Mouse (Mus musculus): Measurements from ENCODE around the gene Foxo3. TPM values are rescaled to one million over a fixed set of nuclear protein-coding genes. Genes with fewer than 3 reads are reported as not detected.
A peak's percentile ranks its signal among the peaks of the same experiment; 100 is the strongest.

Foxo3 gene
- polyA plus RNA-seq, 1 experiment from 2014 or later: 6.5 TPM

DNA sequence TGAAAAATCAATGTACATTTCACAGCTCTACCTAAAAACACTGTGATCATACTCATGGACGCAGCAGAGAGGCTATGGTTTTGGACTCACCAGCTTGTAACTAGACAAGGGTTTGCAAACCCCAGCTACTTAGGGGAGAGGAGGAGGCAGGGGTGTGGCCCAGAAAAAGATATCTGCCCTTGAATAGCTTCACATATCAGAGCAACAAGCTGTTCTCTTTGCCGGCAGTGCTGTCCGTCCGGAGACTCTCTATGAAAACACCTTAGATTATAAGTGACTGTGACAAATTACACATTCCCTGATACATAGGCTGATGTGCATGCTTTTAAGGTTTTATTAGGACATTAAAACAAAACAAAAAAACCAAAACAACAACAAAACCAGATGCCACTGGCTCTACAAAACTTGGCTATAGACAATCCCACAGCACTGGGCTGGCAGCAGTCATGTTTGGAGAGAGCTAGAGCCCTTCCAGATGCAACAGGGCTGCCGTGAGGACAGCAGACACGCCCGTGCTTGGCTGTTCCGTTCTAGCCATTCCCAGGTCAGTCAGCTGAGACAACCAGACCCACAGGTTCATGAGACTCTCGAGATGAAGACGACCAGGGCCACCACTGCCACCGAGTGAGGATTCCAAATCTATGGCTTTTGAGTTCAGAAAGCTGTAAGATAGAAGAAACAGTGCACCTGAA, 29.3 kb downstream of the Foxo3 start:
- H3K4me1 ChIP-seq: peaks cover 64% of the 10 kb centered on the region
- no peak for ATAC-seq (ENCODE audit: insufficient number of reproducible peaks, insufficient read depth, low FRiP score, low TSS enrichment)
- H3K4me3 ChIP-seq: no peak overlapping the region
- peak overlapping the region; percentile 18 for H3K27ac ChIP-seq
- H3K27me3 ChIP-seq: no peaks in the 10 kb centered on the region
- no peaks in the 10 kb centered on the region for H3K36me3 ChIP-seq
- no peak overlapping the region for H3K9ac ChIP-seq
- H3K9me3 ChIP-seq: no peaks in the 10 kb centered on the region
- H3K4me2 ChIP-seq (replicated peaks): no peak overlapping the region
- WGBS: 63% methylated on average over 11 of the region's 11 CpGs

DNA sequence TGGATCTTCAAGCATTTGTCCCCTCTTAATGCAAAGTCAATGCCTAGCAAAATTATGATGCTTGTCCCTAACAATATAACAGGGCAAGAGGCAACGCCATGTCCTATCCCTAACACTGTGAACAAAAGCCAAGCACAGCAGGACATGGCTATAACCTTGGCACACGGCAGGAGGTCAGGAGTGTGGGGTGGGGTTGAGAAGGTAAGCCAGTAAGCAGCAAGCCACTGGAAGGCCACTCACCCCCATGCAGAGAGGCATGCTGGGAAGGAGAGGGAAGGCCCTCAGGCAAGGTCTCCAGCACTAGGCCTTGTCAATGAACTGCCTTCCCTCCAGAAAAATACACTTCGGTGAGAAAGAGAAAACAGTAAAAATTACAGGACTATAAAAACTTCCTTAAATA, 30.1 kb downstream of the Foxo3 start:
- WGBS: 58% methylated on average over 3 of the region's 3 CpGs

DNA sequence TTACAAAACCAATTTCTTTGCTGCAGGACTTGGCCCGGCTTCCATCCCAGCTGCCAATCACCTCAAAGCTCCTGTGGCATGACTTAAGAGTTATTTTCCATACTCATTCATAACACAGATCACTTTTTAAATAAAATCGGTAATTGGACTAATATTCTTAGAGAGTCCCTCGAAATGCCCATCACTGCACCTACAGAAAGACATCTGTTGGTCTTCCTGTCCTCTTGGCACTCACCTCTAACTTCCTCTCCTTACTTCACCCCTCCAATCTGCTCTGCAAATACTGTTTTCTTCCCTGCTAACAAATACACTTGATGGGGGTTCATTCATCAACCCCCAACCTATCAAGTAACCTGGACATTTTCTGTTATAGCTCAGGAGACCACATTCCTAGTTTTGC, 30.9 kb downstream of the Foxo3 start:
- Histone ChIP-seq H3K9ac (no peak overlapping the region), H3K4me3 (no peak overlapping the region), H3K27me3 (no peaks in the 10 kb centered on the region), H3K4me1 (peaks cover 52% of the 10 kb centered on the region), H3K27ac (no peak overlapping the region), H3K4me2 (replicated peaks) (no peak overlapping the region), H3K36me3 (no peaks in the 10 kb centered on the region), H3K9me3 (no peaks in the 10 kb centered on the region)
- no peak for ATAC-seq (ENCODE audit: insufficient number of reproducible peaks, insufficient read depth, low FRiP score, low TSS enrichment)
- WGBS: 89% methylated on average over 3 of the region's 3 CpGs

More for the DNA sequence above, 30.1 kb downstream of the Foxo3 start:
- H3K4me3 ChIP-seq: no peak overlapping the region
- no peaks in the 10 kb centered on the region for H3K27me3 ChIP-seq
- H3K9ac ChIP-seq: no peak overlapping the region
- H3K36me3 ChIP-seq: no peaks in the 10 kb centered on the region
- ATAC-seq (ENCODE audit: insufficient number of reproducible peaks, insufficient read depth, low FRiP score, low TSS enrichment): no peak
- H3K4me1 ChIP-seq: peaks cover 57% of the 10 kb centered on the region
- no peaks in the 10 kb centered on the region for H3K9me3 ChIP-seq
- no peak overlapping the region for H3K4me2 ChIP-seq (replicated peaks)
- no peak overlapping the region; the same call in 1 of the 2 replicates for H3K27ac ChIP-seq

DNA sequence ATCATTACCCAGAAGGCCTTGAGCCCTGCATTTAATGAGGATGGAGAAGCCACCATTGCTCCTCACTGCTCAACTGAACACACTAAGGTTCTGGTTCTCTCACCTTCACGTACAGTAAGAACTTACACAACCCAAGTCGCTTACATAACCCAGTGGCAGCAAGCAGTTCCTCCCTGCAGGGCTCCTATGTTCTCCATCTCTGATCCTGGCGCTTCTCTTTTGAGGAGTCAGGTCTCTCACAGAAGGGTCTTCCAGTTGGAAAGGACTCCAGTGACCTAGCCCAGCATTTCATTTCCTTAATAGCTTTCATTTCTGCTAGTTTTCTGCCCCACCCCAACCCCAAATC, 31.3 kb downstream of the Foxo3 start:
- ATAC-seq (ENCODE audit: insufficient number of reproducible peaks, insufficient read depth, low FRiP score, low TSS enrichment): no peak
- 89% methylated on average over 3 of the region's 3 CpGs for WGBS
- H3K4me3 ChIP-seq: no peak overlapping the region
- H3K27me3 ChIP-seq: no peaks in the 10 kb centered on the region
- no peaks in the 10 kb centered on the region for H3K36me3 ChIP-seq
- no peak overlapping the region for H3K27ac ChIP-seq
- H3K9me3 ChIP-seq: no peaks in the 10 kb centered on the region
- H3K9ac ChIP-seq: no peak overlapping the region
- peaks cover 48% of the 10 kb centered on the region for H3K4me1 ChIP-seq
- H3K4me2 ChIP-seq (replicated peaks): no peak overlapping the region

DNA sequence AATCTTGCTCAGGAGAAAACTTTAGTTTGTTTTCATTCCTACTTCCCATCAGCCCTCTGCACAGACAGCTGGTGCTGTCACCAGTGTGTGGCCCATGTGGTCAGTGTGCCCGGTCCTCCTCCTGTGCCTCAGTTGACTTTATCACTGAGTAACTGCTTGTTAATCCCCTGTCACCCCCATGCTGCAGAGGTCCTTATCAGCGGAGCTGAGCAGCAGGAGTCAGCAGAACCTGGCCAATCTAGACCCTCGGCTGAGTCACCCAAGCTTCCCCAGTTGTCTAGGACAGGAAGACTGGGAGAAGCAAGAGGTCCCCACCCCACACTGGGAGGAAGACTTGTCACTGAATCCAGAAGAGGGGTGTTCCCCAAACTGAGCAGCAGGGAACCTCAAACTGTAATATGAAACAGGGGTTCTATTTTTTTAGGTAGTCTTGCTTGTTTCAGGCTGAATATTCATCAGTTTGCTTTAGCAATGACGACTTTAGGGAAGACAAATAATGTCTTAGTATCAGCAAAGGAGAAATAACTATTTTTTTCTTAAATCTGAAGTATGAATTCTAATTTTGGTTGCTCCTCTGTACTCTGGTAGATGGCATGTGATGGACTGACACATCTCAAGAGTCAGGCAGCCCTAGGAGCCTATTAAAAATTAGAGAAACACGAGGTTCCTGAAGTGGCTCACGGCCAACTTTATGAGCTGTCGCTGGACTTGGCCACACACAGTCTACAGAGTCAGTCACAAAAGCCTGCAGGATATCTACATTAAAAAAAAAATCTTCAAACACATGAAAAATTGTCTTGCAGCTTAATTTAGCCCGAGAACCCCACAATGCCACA, 31.9 kb downstream of the Foxo3 start:
- 80% methylated on average over 8 of the region's 8 CpGs for WGBS
- no peak overlapping the region for H3K27ac ChIP-seq
- ATAC-seq (ENCODE audit: insufficient number of reproducible peaks, insufficient read depth, low FRiP score, low TSS enrichment): no peak
- no peak overlapping the region for H3K4me3 ChIP-seq
- no peak overlapping the region for H3K4me2 ChIP-seq (replicated peaks)
- H3K4me1 ChIP-seq: peaks cover 45% of the 10 kb centered on the region
- H3K9ac ChIP-seq: no peak overlapping the region
- no peaks in the 10 kb centered on the region for H3K36me3 ChIP-seq
- H3K9me3 ChIP-seq: no peaks in the 10 kb centered on the region
- H3K27me3 ChIP-seq: no peaks in the 10 kb centered on the region

DNA sequence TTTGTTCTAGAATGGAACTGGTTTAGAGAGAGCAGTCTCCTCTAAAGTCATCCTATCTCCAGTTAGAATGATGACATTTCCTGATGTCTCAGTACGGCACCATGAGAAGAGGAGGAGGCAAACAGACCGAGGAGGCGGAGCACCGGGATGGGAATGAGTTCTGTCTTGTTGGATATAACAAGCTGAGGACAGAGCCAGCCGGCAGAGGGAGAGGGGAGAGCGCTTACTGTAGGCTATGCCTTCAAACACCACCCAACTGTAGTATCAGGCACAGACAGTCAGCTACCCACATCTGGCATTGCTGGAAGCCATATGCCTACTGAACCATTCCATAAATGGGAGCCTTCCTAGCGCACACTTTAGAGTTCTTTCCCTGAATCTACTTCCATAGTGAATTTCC, 32.6 kb downstream of the Foxo3 start:
- H3K4me3 ChIP-seq: no peak overlapping the region
- H3K9ac ChIP-seq: no peak overlapping the region
- H3K9me3 ChIP-seq: no peaks in the 10 kb centered on the region
- ATAC-seq (ENCODE audit: insufficient number of reproducible peaks, insufficient read depth, low FRiP score, low TSS enrichment): no peak
- WGBS: 85% methylated on average over 7 of the region's 7 CpGs
- H3K27ac ChIP-seq: no peak overlapping the region
- H3K36me3 ChIP-seq: no peaks in the 10 kb centered on the region
- H3K4me1 ChIP-seq: peaks cover 45% of the 10 kb centered on the region
- no peak overlapping the region for H3K4me2 ChIP-seq (replicated peaks)
- no peaks in the 10 kb centered on the region for H3K27me3 ChIP-seq

DNA sequence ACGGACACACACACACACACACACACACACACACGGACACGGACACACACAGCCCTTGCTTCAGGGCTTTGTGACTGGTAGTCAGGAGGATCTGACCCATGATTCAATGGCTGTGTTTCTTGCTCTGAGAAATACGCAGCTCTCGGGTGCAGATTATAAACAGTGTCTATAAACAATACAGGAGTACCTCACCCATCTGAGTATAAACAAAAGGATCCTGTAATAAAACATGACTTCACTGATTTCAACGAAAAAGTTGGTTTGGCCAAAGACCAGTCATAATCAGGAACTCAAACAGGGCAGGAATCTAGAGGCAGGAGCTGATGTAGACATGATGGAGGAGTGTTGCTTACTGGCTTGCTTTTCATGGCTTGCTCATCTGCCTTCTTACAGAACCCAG, 34.1 kb downstream of the Foxo3 start:
- no peak overlapping the region for H3K4me2 ChIP-seq (replicated peaks)
- H3K27me3 ChIP-seq: no peaks in the 10 kb centered on the region
- no peak overlapping the region for H3K9ac ChIP-seq
- H3K27ac ChIP-seq: no peak overlapping the region
- H3K4me1 ChIP-seq: peaks cover 36% of the 10 kb centered on the region
- WGBS: 90% methylated on average over 6 of the region's 6 CpGs
- no peaks in the 10 kb centered on the region for H3K9me3 ChIP-seq
- H3K4me3 ChIP-seq: no peak overlapping the region
- H3K36me3 ChIP-seq: no peaks in the 10 kb centered on the region
- no peak for ATAC-seq (ENCODE audit: insufficient number of reproducible peaks, insufficient read depth, low FRiP score, low TSS enrichment)

DNA sequence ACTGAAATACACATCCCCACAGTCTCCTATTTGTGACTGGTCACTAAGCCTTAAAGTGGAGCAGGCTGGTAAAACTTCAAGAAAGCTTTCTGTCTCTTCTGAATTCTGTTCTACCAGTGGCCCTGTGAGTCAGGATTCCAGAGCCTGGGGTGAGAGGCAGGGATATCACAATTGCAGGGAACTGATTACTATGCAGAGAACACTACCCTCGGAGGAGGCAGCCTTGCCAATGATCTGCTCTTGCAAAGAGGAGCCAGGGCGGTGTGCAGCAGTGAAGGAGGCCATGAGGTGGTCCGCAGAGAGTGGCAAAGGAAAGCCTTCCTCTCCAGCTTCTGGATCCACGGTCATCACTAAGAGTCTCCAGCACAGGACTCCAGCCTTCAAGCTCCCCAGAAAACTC, 34.8 kb downstream of the Foxo3 start:
- H3K9ac ChIP-seq: no peak overlapping the region
- no peak for ATAC-seq (ENCODE audit: insufficient number of reproducible peaks, insufficient read depth, low FRiP score, low TSS enrichment)
- H3K9me3 ChIP-seq: no peaks in the 10 kb centered on the region
- H3K4me1 ChIP-seq: peaks cover 34% of the 10 kb centered on the region
- H3K27ac ChIP-seq: no peak overlapping the region
- no peak overlapping the region for H3K4me2 ChIP-seq (replicated peaks)
- H3K36me3 ChIP-seq: no peaks in the 10 kb centered on the region
- no peaks in the 10 kb centered on the region for H3K27me3 ChIP-seq
- WGBS: 83% methylated on average over 4 of the region's 4 CpGs
- no peak overlapping the region for H3K4me3 ChIP-seq

DNA sequence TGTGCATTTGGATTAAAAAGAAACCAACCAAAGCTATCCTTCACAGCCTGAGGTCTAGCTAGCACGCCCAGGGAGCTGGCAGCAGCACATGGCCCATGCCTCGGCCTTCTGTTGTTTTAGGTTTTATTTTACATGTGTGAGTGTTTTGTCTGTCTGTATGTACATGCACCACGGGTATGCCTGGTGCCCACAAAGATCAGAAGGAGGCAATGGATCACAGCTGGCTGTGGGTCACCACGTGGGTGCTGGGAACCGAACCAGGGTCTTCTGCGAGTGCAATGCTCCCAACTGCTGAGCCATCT, 36.8 kb downstream of the Foxo3 start:
- ATAC-seq (ENCODE audit: insufficient number of reproducible peaks, insufficient read depth, low FRiP score, low TSS enrichment): no peak
- Histone ChIP-seq H3K4me3 (no peak overlapping the region), H3K36me3 (no peaks in the 10 kb centered on the region), H3K9ac (no peak overlapping the region), H3K9me3 (no peaks in the 10 kb centered on the region), H3K27me3 (no peaks in the 10 kb centered on the region), H3K4me1 (peaks cover 27% of the 10 kb centered on the region), H3K27ac (no peak overlapping the region), H3K4me2 (replicated peaks) (no peak overlapping the region)
- WGBS: 87% methylated on average over 6 of the region's 6 CpGs

DNA sequence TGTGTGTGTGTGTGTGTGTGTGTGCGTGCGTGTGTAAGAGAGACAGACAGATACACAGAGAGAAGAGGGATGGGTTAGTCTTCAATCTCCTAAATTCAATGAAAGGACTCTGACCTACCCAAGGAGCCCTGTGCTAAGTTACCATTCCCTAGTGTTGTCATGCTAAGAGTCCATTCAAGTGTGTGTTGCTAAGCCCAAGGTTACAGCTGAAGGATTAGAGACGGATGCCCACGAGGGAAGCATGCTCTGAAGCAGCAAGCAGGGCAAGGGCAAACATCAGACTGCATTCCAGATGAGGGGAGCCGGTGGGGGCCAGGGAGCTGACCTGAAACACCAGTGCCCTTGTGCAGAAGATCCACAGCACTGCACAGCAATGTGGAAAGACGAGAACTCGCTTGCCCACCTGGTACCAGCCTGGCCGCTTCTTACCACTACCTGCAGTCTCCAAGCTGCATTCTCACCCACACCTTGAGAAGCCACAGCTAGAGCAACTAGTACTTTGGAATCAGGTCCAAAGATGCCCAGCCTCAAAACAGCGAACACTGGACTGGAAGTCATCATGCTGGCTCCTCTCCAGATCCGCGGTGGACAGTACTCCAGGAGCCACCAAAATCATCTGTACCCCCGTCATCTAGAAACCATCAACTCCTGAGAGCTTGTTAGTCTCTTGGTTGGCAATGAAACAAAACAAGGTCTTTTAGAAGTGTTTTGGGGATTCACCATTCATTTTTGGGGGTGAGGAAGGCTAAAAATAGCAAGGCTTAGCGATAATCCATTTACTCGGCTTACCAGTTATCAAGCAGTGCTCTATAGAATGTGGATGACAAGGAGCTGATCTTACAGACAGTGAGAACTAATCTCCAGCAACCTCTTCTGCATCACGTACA, 37.4 kb downstream of the Foxo3 start:
- Histone ChIP-seq H3K4me1 (peaks cover 22% of the 10 kb centered on the region), H3K9ac (no peak overlapping the region), H3K9me3 (no peaks in the 10 kb centered on the region), H3K27ac (no peak overlapping the region), H3K4me2 (replicated peaks) (no peak overlapping the region), H3K36me3 (no peaks in the 10 kb centered on the region), H3K27me3 (no peaks in the 10 kb centered on the region), H3K4me3 (no peak overlapping the region)
- WGBS: 85% methylated on average over 15 of the region's 15 CpGs
- no peak for ATAC-seq (ENCODE audit: insufficient number of reproducible peaks, insufficient read depth, low FRiP score, low TSS enrichment)

DNA sequence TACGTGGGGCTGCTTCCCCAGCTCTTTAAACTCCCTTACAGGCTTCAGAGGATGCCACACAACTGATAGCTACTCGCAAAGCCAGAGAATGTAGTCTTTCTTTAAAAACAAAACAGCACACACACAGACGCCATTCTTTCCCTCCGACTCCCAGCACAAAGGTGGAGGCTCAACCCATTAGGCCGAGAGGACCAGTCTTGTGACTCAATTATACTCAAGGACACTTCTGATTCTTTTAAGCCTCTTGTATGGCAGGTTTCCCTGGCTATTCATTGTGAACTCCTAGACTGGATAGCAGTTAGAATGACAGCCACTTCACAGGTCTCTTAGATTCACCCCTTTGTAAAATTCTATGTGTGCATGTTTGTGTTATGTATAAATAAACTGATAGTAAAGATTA, 38.3 kb downstream of the Foxo3 start:
- Histone ChIP-seq H3K36me3 (no peaks in the 10 kb centered on the region), H3K27me3 (no peaks in the 10 kb centered on the region), H3K4me2 (replicated peaks) (no peak overlapping the region), H3K27ac (no peak overlapping the region), H3K9ac (no peak overlapping the region), H3K4me1 (peaks cover 22% of the 10 kb centered on the region), H3K4me3 (no peak overlapping the region), H3K9me3 (no peaks in the 10 kb centered on the region)
- WGBS: 51% methylated on average over 5 of the region's 5 CpGs
- no peak for ATAC-seq (ENCODE audit: insufficient number of reproducible peaks, insufficient read depth, low FRiP score, low TSS enrichment)

DNA sequence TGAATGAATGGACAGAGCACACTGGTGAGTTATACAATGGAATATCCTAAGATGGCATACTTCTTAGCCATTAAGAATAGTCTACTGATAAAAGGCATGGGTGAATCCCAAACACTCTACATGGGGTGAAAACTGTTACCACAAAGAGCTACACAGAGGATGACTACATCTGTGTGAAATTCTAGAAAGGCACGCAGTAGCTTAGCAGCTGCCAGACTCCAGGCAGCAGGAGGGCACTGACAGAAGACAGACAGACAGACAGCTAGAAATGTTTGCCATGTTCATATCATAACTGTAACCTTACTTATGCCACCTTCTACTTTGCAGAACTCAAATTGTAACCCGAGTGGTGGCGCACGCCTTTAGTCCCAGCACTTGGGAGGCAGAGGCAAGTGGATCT, 39.0 kb downstream of the Foxo3 start:
- no peak for ATAC-seq (ENCODE audit: insufficient number of reproducible peaks, insufficient read depth, low FRiP score, low TSS enrichment)
- Histone ChIP-seq H3K4me3 (no peak overlapping the region), H3K27me3 (no peaks in the 10 kb centered on the region)

More for the DNA sequence above, 39.0 kb downstream of the Foxo3 start:
- Histone ChIP-seq H3K9me3 (no peaks in the 10 kb centered on the region), H3K27ac (no peak overlapping the region), H3K4me2 (replicated peaks) (no peak overlapping the region), H3K4me1 (peaks cover 22% of the 10 kb centered on the region), H3K9ac (no peak overlapping the region), H3K36me3 (no peaks in the 10 kb centered on the region)
- WGBS: 87% methylated on average over 4 of the region's 4 CpGs
